Mouse (Mus musculus) T-helper 1 cell (primary cell): Measurements from ENCODE around the gene Gm28035.

ENCODE experiments used
- in situ Hi-C: fragments of 300-600 bp; cut with MboI, MseI; formaldehyde crosslinking; loops from one replicate; pipeline ENCODE4 v1.15.1; 2025; ENCODE audit warnings: high pct_unique_total_duplicates

Gene Gm28035

GRCm38 (mm10) chr2:30261064-30261736 is 20.8 kb downstream of the Gm28035 start:
- in situ Hi-C loops, result no loop called here

GRCm38 (mm10) chr2:30261921-30262839 is 21.8 kb downstream of the Gm28035 start:
- in situ Hi-C loops, result no loop called here

- in situ Hi-C loops, result no loop called here
Measured at GRCm38 (mm10) chr2:30262840-30263441, 22.6 kb downstream of the Gm28035 start.

- in situ Hi-C loops, result no loop called here
Measured at GRCm38 (mm10) chr2:30263811-30264210, 23.4 kb downstream of the Gm28035 start.

GRCm38 (mm10) chr2:30264671-30265519 is 24.5 kb downstream of the Gm28035 start:
- in situ Hi-C loops, result loop anchor here (5.0 kb wide), 1 partner anchor 78 kb away; no protein-coding TSS in a partner anchor

GRCm38 (mm10) chr2:30265767-30266253 is 25.4 kb downstream of the Gm28035 start, which contains the start of gene Phyhd1:
Phyhd1 (plus strand) TSS chr2:30266203.
- in situ Hi-C loops, result loop anchor here (5.0 kb wide), 1 partner anchor 79 kb away; no protein-coding TSS in a partner anchor

GRCm38 (mm10) chr2:30266392-30266941 is 26.1 kb downstream of the Gm28035 start:
- in situ Hi-C loops, result loop anchor here (5.0 kb wide), 1 partner anchor 79 kb away; no protein-coding TSS in a partner anchor

GRCm38 (mm10) chr2:30267466-30267865 is 27.1 kb downstream of the Gm28035 start:
- in situ Hi-C loops, result loop anchor here (5.0 kb wide), 1 partner anchor 80 kb away; no protein-coding TSS in a partner anchor

GRCm38 (mm10) chr2:30268371-30268770 is 28.0 kb downstream of the Gm28035 start:
- in situ Hi-C loops, result loop anchor here (5.0 kb wide), 1 partner anchor 81 kb away; no protein-coding TSS in a partner anchor

- in situ Hi-C loops, result loop anchor here (5.0 kb wide), 1 partner anchor 82 kb away; no protein-coding TSS in a partner anchor
Measured at GRCm38 (mm10) chr2:30269241-30269990, 29.0 kb downstream of the Gm28035 start.

GRCm38 (mm10) chr2:30270134-30270533 is 29.8 kb downstream of the Gm28035 start:
- in situ Hi-C loops, result no loop called here

GRCm38 (mm10) chr2:30280743-30281142 is 40.4 kb downstream of the Gm28035 start, which contains the start of gene Gm28038:
Gm28038 (plus strand) TSS chr2:30281043.
- in situ Hi-C loops, result loop anchor here (5.0 kb wide), 1 partner anchor 38 kb away; the partner anchor contains the start of gene Gm28035

GRCm38 (mm10) chr2:30281651-30282050 is 41.3 kb downstream of the Gm28035 start:
- in situ Hi-C loops, result loop anchor here (5.0 kb wide), 1 partner anchor 39 kb away; the partner anchor contains the start of gene Gm28035

- in situ Hi-C loops, result loop anchor here (5.0 kb wide), 1 partner anchor 41 kb away; the partner anchor contains the start of gene Gm28035
Measured at GRCm38 (mm10) chr2:30283193-30283592, 42.8 kb downstream of the Gm28035 start.

GRCm38 (mm10) chr2:30285004-30285403 is 44.6 kb downstream of the Gm28035 start:
- in situ Hi-C loops, result no loop called here

- in situ Hi-C loops, result no loop called here
Measured at GRCm38 (mm10) chr2:30285416-30286181, 45.2 kb downstream of the Gm28035 start.

GRCm38 (mm10) chr2:30286192-30287026 is 46.0 kb downstream of the Gm28035 start, which contains the start of the genes Dolk and Nup188:
Dolk (minus strand) TSS chr2:30286334.
Nup188 (plus strand) TSS chr2:30286397.
- in situ Hi-C loops, result no loop called here
